Mouse (Mus musculus) megakaryocyte, embryonic 14.5 days (primary cell): ENCODE data around the gene Ankrd53. TPM values are rescaled to one million over a fixed set of nuclear protein-coding genes. Genes with fewer than 3 reads are reported as not detected.

ENCODE experiments used
- H3K27me3 ChIP-seq: replicated peaks from 2 replicates; pipeline ENCODE3; 2012; ENCODE audit warnings: inconsistent platforms
- H3K36me3 ChIP-seq: replicated peaks from 2 replicates; pipeline ENCODE3; 2012; ENCODE audit warnings: low read length, inconsistent platforms, mixed read lengths
- H3K4me1 ChIP-seq: 2 replicates; pipeline ENCODE4 v1.6.1; 2012; ENCODE audit warnings: inconsistent platforms
- H3K4me3 ChIP-seq: replicated peaks from 2 replicates; pipeline ENCODE3; 2012; ENCODE audit warnings: moderate library complexity, mild to moderate bottlenecking, inconsistent platforms
- H3K9me3 ChIP-seq: 2 replicates; pipeline ENCODE4 v1.6.1; 2012; ENCODE audit warnings: inconsistent platforms
- FLI1 ChIP-seq: IDR thresholded peaks from 2 replicates; pipeline ENCODE4 v1.6.1; 2012; ENCODE audit warnings: low read length, inconsistent platforms, mixed read lengths
- GATA1 ChIP-seq: IDR thresholded peaks from 3 replicates; pipeline ENCODE4 v1.6.1; 2012; ENCODE audit warnings: mixed read lengths, low read length, inconsistent platforms, borderline replicate concordance
- polyA plus RNA-seq: library from polyadenylated mRNA; stranded (reverse); fragments of >175 nt; gene quantifications from 2 replicates; pipeline ENCODE4 v1.2.3, GENCODE M21; 2012; ENCODE audit warnings: low replicate concordance; ENCODE audit not compliant: insufficient read depth

The Ankrd53 gene
- polyA plus RNA-seq, 1 experiment = not detected

DNA sequence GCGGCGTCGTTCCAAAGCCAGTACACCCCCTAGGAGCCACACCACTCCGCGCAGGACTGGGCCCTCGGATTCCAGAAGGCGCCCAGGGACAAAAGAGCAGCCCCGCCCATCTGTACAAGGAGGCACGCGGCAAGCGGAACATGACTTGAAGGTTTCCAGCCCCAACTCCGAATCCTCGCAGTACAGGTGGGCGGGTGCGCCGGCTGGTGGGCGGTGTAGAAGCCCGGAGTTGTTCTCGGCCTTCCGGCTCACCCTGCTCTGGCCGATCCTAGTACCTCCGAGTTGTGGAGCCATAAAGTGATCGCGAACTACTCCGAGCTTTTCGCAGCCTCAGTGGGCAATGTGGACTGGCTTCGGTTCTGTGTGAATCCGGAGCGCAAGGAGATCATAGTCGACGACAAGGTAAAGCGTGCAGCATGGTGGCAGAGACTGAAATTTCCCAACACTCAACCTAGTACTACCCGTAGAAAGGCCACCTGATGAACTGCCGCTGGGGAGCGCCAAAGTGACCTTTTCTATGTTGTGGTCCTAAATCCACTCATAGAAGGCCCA, 512 bp downstream of the Ankrd53 start:
- no peaks in the 10 kb centered on the region for H3K9me3 ChIP-seq
- H3K27me3 ChIP-seq = peaks cover 61% of the 10 kb centered on the region
- peaks cover 23% of the 10 kb centered on the region for H3K36me3 ChIP-seq
- H3K4me3 ChIP-seq = peak overlapping the region; percentile 51
- no peak for TF ChIP-seq GATA1
- peaks cover 13% of the 10 kb centered on the region for H3K4me1 ChIP-seq

DNA sequence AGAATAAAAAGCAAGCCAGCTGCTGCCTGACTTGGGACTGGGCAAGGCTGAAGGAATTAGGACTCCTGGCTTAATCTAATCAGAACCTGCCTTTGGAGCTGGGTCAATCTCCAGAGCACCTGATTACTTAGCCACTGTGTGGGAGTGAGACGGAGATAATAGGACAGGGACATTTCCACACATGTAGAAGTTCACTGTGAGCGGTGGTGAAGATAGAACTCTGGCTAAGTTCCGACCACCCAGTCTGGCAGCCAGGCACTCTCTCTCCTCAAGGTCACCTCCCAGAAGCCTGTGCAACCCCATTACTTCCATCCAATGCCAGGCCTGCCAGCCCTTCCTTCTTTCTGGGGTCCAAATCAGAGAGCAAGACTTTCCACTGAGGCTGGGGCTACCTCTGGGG, 4.5 kb downstream of the Ankrd53 start:
- Histone ChIP-seq H3K4me1 (peaks cover 32% of the 10 kb centered on the region), H3K36me3 (peaks cover 63% of the 10 kb centered on the region)

DNA sequence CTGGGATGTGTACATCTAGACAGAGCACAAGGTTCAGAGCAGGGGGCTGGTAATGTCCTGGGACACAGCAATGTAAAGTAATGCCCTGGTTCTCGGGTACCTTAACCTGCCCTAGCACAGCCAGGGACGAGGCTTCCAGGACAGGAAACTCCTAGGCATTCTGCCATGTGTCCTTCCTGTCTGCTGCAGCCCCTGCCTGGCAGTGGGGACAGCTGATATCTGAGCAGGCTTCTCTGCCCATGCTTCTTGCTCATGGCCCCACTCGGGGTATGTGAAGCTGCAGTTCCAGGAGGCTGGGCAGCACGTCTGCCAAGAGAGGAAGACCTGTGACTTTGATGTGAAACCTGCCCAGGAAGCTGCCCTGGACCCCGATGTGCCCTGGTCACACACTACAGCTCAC, 6.0 kb downstream of the Ankrd53 start:
- Histone ChIP-seq H3K4me1 (peaks cover 32% of the 10 kb centered on the region), H3K27me3 (peaks cover 15% of the 10 kb centered on the region), H3K9me3 (no peaks in the 10 kb centered on the region), H3K4me3 (no peak overlapping the region), H3K36me3 (peaks cover 77% of the 10 kb centered on the region)
- no peak for TF ChIP-seq FLI1
- no peak for TF ChIP-seq GATA1

More for the DNA sequence above, 4.5 kb downstream of the Ankrd53 start:
- TF ChIP-seq GATA1 (no peak), FLI1 (no peak)
- no peak overlapping the region for H3K4me3 ChIP-seq
- no peaks in the 10 kb centered on the region for H3K9me3 ChIP-seq
- H3K27me3 ChIP-seq = peaks cover 30% of the 10 kb centered on the region

DNA sequence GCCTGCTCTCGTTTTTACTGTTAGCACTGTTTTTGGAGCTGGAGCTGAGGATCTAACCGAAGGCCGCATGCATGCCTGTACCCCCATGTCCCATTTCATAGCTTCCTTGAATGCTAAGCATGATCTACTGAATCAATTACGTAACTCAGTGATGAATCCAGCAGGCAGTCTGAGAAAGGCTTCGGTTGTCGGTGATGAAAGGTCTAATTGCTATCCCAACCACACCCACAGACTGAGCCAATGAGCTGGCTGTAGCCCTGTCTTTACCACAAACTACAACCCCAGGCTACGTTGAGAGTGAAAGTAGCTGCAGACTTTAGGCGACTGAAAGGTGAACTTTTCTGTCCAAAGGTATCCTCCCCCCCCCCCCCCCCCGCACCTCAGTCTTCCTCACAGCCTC, 11.7 kb downstream of the Ankrd53 start:
- peaks cover 49% of the 10 kb centered on the region for H3K36me3 ChIP-seq

DNA sequence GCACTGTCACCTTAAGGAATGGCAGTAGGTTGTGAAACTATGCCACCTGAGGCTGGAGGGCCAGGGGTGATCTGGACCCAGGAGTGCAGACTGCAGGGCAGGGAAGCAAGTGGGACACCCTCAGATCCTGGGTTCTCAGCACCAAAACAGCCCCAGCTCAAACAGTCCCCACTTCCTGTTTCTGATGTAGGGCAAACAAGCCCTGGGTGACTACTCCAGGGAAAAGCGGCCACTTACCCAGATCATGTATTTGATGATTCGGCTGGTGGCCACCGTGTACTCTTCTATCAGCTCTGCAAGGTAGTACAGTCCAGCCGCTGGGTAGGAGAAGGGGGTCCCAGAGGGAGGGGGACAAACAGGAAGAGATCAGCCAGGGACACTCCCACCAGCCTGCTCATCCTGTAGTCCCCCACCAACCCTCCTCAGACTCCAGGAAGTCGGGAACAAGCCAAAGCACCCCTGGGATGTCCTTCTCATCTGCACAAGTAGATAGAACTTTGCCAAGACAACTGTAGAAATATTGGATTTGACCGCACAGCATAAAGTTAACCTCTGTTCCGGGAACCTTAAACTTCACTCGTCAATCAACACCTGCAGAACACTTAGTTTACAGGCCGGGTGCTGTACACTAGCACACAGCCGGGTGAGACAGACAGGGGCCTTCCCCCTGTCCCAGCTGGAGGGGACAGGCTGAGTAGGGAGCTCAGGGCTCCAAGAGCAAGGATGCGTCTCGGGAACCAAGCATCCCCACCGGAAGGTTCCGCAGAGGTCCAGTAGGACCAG, 12.5 kb downstream of the Ankrd53 start:
- TF ChIP-seq FLI1 (no peak), GATA1 (no peak)
- peaks cover 45% of the 10 kb centered on the region for H3K4me1 ChIP-seq

More for the DNA sequence above, 11.7 kb downstream of the Ankrd53 start:
- TF ChIP-seq GATA1 = no peak
- TF ChIP-seq FLI1 = no peak
- H3K4me1 ChIP-seq = peaks cover 53% of the 10 kb centered on the region
- H3K27me3 ChIP-seq = no peaks in the 10 kb centered on the region
- peak overlapping the region; percentile 98 for H3K4me3 ChIP-seq
- no peaks in the 10 kb centered on the region for H3K9me3 ChIP-seq

DNA sequence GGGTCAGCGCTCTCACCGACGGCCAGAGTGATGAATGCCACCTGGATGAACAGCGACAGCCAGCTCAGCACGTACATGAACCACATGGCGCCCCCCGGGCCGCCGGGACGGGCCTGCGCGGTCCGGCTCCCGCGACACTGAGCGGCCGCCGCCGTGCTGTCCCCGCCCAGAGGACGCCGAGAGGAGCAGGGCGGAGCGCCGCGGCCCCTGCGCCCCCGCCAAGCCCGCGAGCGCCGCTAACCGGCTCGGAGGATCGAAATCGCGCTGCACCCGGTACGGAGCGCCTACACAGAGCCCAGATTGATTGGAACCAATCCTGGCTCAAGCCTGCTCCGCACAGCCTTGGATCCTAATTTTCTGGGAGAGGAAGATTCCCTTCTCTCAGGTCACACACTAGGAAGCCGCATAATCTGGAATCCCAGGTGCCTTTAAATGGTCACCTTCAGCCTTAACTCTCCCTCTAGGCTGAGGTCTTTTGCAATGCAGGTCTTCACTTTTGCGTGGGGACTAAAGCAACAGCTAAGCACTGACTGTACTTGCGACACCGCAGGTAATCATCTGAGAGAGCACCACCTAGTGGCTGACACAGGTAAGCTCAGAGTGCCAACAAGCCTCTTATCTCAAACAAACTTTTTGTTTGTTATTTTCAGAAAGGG, 13.3 kb downstream of the Ankrd53 start, which contains the start of gene Tex261:
Gene Tex261 (minus strand): TSS at position 176 of the 656 bp plus-strand sequence.
- Histone ChIP-seq H3K4me1 (peaks cover 41% of the 10 kb centered on the region), H3K27me3 (peaks cover 16% of the 10 kb centered on the region), H3K4me3 (peak within 1 kb of the TSS; percentile 98), H3K36me3 (peaks cover 33% of the 10 kb centered on the region), H3K9me3 (peaks cover 5% of the 10 kb centered on the region; the same call in 1 of the 2 replicates)
- TF ChIP-seq FLI1 = no peak
- no peak for TF ChIP-seq GATA1

More for the DNA sequence above, 12.5 kb downstream of the Ankrd53 start:
- peaks cover 4% of the 10 kb centered on the region; the same call in 1 of the 2 replicates for H3K9me3 ChIP-seq
- peak overlapping the region; percentile 98 for H3K4me3 ChIP-seq
- H3K27me3 ChIP-seq = peaks cover 8% of the 10 kb centered on the region
- H3K36me3 ChIP-seq = peaks cover 41% of the 10 kb centered on the region

DNA sequence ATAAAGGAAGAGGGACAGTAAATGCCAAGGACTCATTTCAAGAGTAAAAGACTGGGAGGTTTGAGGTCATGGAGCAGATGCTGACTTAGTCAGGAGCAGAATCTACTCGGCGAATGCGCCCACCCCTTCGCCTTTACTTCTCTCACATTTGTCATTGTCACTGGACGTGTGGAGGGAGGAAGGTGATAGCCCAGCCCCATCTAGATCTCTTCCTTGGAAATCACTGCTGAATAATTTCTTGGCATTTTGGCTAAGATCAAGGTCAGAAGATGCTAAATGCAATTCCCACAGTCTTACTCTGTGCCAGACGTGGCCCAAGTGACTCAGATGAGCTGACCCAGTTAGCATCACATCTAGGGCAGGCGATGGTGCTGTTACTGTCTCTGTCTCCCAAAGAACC, 15.9 kb downstream of the Ankrd53 start:
- peaks cover 7% of the 10 kb centered on the region for H3K36me3 ChIP-seq
- no peak overlapping the region for H3K4me3 ChIP-seq
- peaks cover 24% of the 10 kb centered on the region for H3K27me3 ChIP-seq
- H3K9me3 ChIP-seq = peaks cover 5% of the 10 kb centered on the region; the same call in 1 of the 2 replicates
- H3K4me1 ChIP-seq = peaks cover 31% of the 10 kb centered on the region
- TF ChIP-seq GATA1 (no peak), FLI1 (no peak)

DNA sequence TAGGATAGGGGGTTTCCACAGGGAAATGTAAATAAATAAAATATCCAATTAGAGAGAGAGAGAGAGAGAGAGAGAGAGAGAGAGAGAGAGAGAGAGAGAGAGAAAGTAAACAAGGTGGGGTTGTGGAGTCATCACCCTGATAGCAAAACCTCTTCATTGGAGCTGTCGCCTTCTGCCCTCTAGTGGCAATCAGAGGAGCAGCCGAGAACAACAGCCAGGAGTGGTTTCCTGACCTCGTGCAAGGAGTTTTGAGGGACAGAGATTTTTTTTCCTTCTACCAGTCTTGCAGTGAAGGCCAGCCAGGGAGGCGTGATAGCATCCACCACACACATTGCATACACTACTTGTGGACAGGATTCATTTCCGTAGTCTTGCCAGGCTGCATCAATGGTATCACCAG, 16.6 kb downstream of the Ankrd53 start:
- H3K9me3 ChIP-seq = peaks cover 5% of the 10 kb centered on the region; the same call in 1 of the 2 replicates
- TF ChIP-seq FLI1 (no peak), GATA1 (no peak)

DNA sequence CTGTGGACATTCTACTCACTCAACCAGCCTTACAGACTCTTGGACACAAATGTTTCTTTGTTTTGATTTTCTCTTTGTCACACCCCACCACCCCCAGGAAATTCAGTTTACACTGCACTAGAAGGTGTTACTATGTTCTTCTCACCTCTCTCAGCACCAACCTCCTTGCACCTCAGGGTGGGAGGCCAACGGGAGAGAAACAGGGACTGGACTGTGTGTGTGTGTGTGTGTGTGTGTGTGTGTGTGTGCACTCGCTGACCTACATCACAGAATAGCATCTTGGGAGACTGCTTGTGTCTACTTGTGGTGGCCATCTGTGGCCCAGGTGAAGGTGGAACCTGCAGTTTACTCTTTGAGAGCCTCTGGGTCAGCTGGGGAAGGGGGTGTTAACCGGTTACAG, 24.0 kb downstream of the Ankrd53 start:
- peaks cover 44% of the 10 kb centered on the region for H3K27me3 ChIP-seq
- TF ChIP-seq GATA1 = no peak
- TF ChIP-seq FLI1 = no peak
- no peak overlapping the region for H3K4me3 ChIP-seq
- no peaks in the 10 kb centered on the region for H3K36me3 ChIP-seq
- peaks cover 5% of the 10 kb centered on the region for H3K4me1 ChIP-seq
- peaks cover 26% of the 10 kb centered on the region for H3K9me3 ChIP-seq

More for the DNA sequence above, 16.6 kb downstream of the Ankrd53 start:
- H3K27me3 ChIP-seq = peaks cover 28% of the 10 kb centered on the region
- no peak overlapping the region for H3K4me3 ChIP-seq
- H3K4me1 ChIP-seq = peaks cover 24% of the 10 kb centered on the region
- H3K36me3 ChIP-seq = peaks cover under 1% of the 10 kb centered on the region
